In the genomic region with DNA sequence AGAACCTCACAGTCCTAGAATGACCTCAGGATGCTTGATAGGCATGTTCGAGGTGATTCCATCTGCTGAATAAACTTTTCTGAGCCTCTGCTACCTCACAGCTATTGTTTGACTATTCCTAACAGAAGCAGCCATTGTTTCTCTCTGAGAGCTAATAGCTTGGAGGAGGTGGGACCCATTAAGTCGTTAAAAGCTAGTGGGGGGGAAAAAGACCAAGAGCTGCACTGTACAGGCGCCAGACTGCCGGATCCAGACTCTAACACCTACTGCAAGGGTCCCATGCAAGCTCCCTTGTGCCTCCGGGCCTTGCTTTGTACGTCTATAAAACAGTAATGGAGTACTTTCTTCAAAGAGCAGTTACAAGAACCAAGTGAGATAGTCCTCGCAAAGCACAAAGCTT, we compare ENCODE assay signal across 17 mouse cellular contexts.
A peak's percentile ranks its signal among the peaks of the same experiment; 100 is the strongest.
DNase-seq lines count a peak whose midpoint lies in the region; ATAC-seq and TF ChIP-seq lines count a peak whose summit lies in the region.
"Had no signal": no experiment of that assay in that cellular context is flagged by ENCODE, and none has a peak within 500 bp of the region (broad histone marks: within the 10 kb centered on the region; RNA-seq: fewer than 3 reads in every experiment).

No protein-coding gene starts in this region.

- no peaks in the 10 kb centered on the region for H3K27me3 ChIP-seq in embryonic facial prominence, embryonic 11.5 days (ENCODE audit: control insufficient read depth, insufficient read depth, low read length)
- H3K27me3 ChIP-seq in embryonic facial prominence, embryonic 10.5 days (replicated peaks; ENCODE audit: low read depth, poor library complexity, severe bottlenecking) = peaks cover 23% of the 10 kb centered on the region
- H3K27me3 ChIP-seq in forebrain, postnatal 0 days (ENCODE audit: insufficient read depth, low read length) = no peaks in the 10 kb centered on the region
- H3K27me3 ChIP-seq in neural tube, embryonic 15.5 days (replicated peaks) = no peaks in the 10 kb centered on the region
- peaks cover 7% of the 10 kb centered on the region for H3K27me3 ChIP-seq in hindbrain, embryonic 14.5 days (ENCODE audit: control insufficient read depth, insufficient read depth, low read length)

- 0 out of 2 replicates have a peak, but pooled peaks have one; percentile 29 for ATAC-seq in embryonic facial prominence, embryonic 11.5 days (replicated peaks; ENCODE audit: insufficient number of reproducible peaks, low FRiP score, low TSS enrichment, low read depth)
- ATAC-seq in forebrain, postnatal 0 days = peak; percentile 36; the same call in 1 of the 2 replicates
- no peak for ATAC-seq in neural tube, embryonic 15.5 days (ENCODE audit: low FRiP score)
- no peak for ATAC-seq in hindbrain, embryonic 14.5 days (ENCODE audit: low FRiP score)
- ATAC-seq: liver, postnatal 0 days had no signal

- H3K27ac ChIP-seq in embryonic facial prominence, embryonic 11.5 days (replicated peaks; ENCODE audit: low read depth, low read length) = no peak overlapping the region
- no peak overlapping the region for H3K27ac ChIP-seq in embryonic facial prominence, embryonic 10.5 days (replicated peaks)
- no peak overlapping the region for H3K27ac ChIP-seq in ES-E14 (ENCODE audit: insufficient read depth, low read depth, low read length, poor library complexity, severe bottlenecking)
- H3K27ac ChIP-seq in forebrain, postnatal 0 days (ENCODE audit: low read depth, low read length) = no peak overlapping the region
- peak overlapping the region; percentile 52 for H3K27ac ChIP-seq in neural tube, embryonic 15.5 days (replicated peaks)
- no peak overlapping the region for H3K27ac ChIP-seq in hindbrain, embryonic 14.5 days
- H3K27ac ChIP-seq: macrophage had no signal

- no peak for TF ChIP-seq CTCF in forebrain, postnatal 0 days (IDR thresholded peaks at IDR 0.05; ENCODE audit: low read depth)

- H3K9ac ChIP-seq in embryonic facial prominence, embryonic 11.5 days (replicated peaks; ENCODE audit: low read length) = no peak overlapping the region
- no peak overlapping the region for H3K9ac ChIP-seq in ES-E14 (ENCODE audit: insufficient read depth, low read depth, low read length, poor library complexity, severe bottlenecking)
- no peak overlapping the region for H3K9ac ChIP-seq in forebrain, postnatal 0 days
- no peak overlapping the region for H3K9ac ChIP-seq in neural tube, embryonic 15.5 days (replicated peaks)
- no peak overlapping the region for H3K9ac ChIP-seq in hindbrain, embryonic 14.5 days
- H3K9ac ChIP-seq: liver, postnatal 0 days had no signal

- H3K36me3 ChIP-seq in embryonic facial prominence, embryonic 11.5 days (replicated peaks; ENCODE audit: control insufficient read depth, insufficient read depth, low read depth, low read length) = no peaks in the 10 kb centered on the region
- no peaks in the 10 kb centered on the region for H3K36me3 ChIP-seq in embryonic facial prominence, embryonic 10.5 days (replicated peaks)
- H3K36me3 ChIP-seq in ES-E14 (ENCODE audit: control insufficient read depth, insufficient read depth, low read length, poor library complexity, severe bottlenecking) = no peaks in the 10 kb centered on the region
- no peaks in the 10 kb centered on the region for H3K36me3 ChIP-seq in forebrain, postnatal 0 days (ENCODE audit: insufficient read depth)
- no peaks in the 10 kb centered on the region for H3K36me3 ChIP-seq in neural tube, embryonic 15.5 days
- no peaks in the 10 kb centered on the region for H3K36me3 ChIP-seq in hindbrain, embryonic 14.5 days (replicated peaks; ENCODE audit: control insufficient read depth, insufficient read depth)

- no peaks in the 10 kb centered on the region for H3K4me1 ChIP-seq in embryonic facial prominence, embryonic 11.5 days (ENCODE audit: control insufficient read depth, insufficient read depth, low read length)
- H3K4me1 ChIP-seq in embryonic facial prominence, embryonic 10.5 days = peaks cover 10% of the 10 kb centered on the region
- H3K4me1 ChIP-seq in ES-E14 (ENCODE audit: control insufficient read depth in 2 of 2, insufficient read depth in 2 of 2, low read length in 2 of 2, poor library complexity in 1 of 2) = no peaks in the 10 kb centered on the region; a peak in 1 of 4 replicates
- no peaks in the 10 kb centered on the region for H3K4me1 ChIP-seq in forebrain, postnatal 0 days (ENCODE audit: insufficient read depth)
- H3K4me1 ChIP-seq in neural tube, embryonic 15.5 days = peaks cover 8% of the 10 kb centered on the region; the same call in 1 of the 2 replicates
- H3K4me1 ChIP-seq in hindbrain, embryonic 14.5 days (replicated peaks; ENCODE audit: control insufficient read depth, insufficient read depth, low read length) = no peaks in the 10 kb centered on the region

- in situ Hi-C loops in ES-E14 (cut with MboI; ENCODE audit: low sequenced_read_pairs in 2 of 2, unreplicated experiment in 2 of 2) = loop anchor here in 1 of 2 experiments (25.0 kb wide), 1 partner anchor 335 kb away; no protein-coding TSS in a partner anchor

- no peak overlapping the region for H3K4me3 ChIP-seq in embryonic facial prominence, embryonic 11.5 days (ENCODE audit: low read depth, low read length)
- H3K4me3 ChIP-seq in embryonic facial prominence, embryonic 10.5 days = no peak overlapping the region
- no peak overlapping the region for H3K4me3 ChIP-seq in ES-E14 (ENCODE audit: insufficient read depth in 1 of 2, low read depth in 1 of 2, low read length in 2 of 2, poor library complexity in 1 of 2, severe bottlenecking in 1 of 2)
- H3K4me3 ChIP-seq in forebrain, postnatal 0 days (ENCODE audit: low read depth, low read length) = no peak overlapping the region
- no peak overlapping the region for H3K4me3 ChIP-seq in neural tube, embryonic 15.5 days (replicated peaks)
- no peak overlapping the region for H3K4me3 ChIP-seq in hindbrain, embryonic 14.5 days (replicated peaks; ENCODE audit: low read length)

- DNase-seq in embryonic facial prominence, embryonic 11.5 days (ENCODE audit: low spot score) = no peak
- DNase-seq in embryonic facial prominence, embryonic 10.5 days (ENCODE audit: low spot score) = no peak
- peak; percentile 51 for DNase-seq in ES-E14 (ENCODE audit: low read depth, low spot score)
- DNase-seq in forebrain, postnatal 0 days = no peak
- no peak for DNase-seq in hindbrain, embryonic 14.5 days (ENCODE audit: low spot score)
- DNase-seq in frontal cortex, adult 2 months (ENCODE audit: extremely low spot score in 1 of 2, low spot score in 1 of 2) = no peak
- no peak for DNase-seq in right cerebral cortex, postnatal 14 days
- DNase-seq: adrenal gland, postnatal 10 days; gastrocnemius, postnatal 10 days; heart, postnatal 36 days; kidney, postnatal 10 days; layer of hippocampus, adult 9-11 months; liver, postnatal 0 days; thymus, postnatal 14 days had no signal

- 37% methylated on average over 7 of the region's 7 CpGs for WGBS in embryonic facial prominence, embryonic 11.5 days
- WGBS in embryonic facial prominence, embryonic 10.5 days = 41% methylated on average over 7 of the region's 7 CpGs
- WGBS in forebrain, postnatal 0 days = 26% methylated on average over 7 of the region's 7 CpGs
- WGBS in neural tube, embryonic 15.5 days = 12% methylated on average over 7 of the region's 7 CpGs
- 51% methylated on average over 7 of the region's 7 CpGs for WGBS in hindbrain, embryonic 14.5 days

- H3K9me3 ChIP-seq in embryonic facial prominence, embryonic 11.5 days (replicated peaks; ENCODE audit: control insufficient read depth, low read length) = no peaks in the 10 kb centered on the region
- no peaks in the 10 kb centered on the region for H3K9me3 ChIP-seq in embryonic facial prominence, embryonic 10.5 days
- no peaks in the 10 kb centered on the region for H3K9me3 ChIP-seq in ES-E14 (ENCODE audit: control insufficient read depth, insufficient read depth, low read depth, low read length)
- H3K9me3 ChIP-seq in forebrain, postnatal 0 days (ENCODE audit: low read length) = no peaks in the 10 kb centered on the region
- H3K9me3 ChIP-seq in neural tube, embryonic 15.5 days (replicated peaks) = no peaks in the 10 kb centered on the region
- H3K9me3 ChIP-seq in hindbrain, embryonic 14.5 days (ENCODE audit: control insufficient read depth, low read length) = no peaks in the 10 kb centered on the region

- H3K4me2 ChIP-seq in embryonic facial prominence, embryonic 11.5 days (ENCODE audit: low read depth, low read length) = no peak overlapping the region
- H3K4me2 ChIP-seq in forebrain, postnatal 0 days (ENCODE audit: low read depth) = no peak overlapping the region
- H3K4me2 ChIP-seq in neural tube, embryonic 15.5 days = no peak overlapping the region
- no peak overlapping the region for H3K4me2 ChIP-seq in hindbrain, embryonic 14.5 days (replicated peaks)
- H3K4me2 ChIP-seq: heart, embryonic 11.5 days had no signal

TF ChIP-seq in ES-E14, 5 proteins besides CTCF, POLR2A, EP300 and RAD21:
- TF ChIP-seq MAFK (IDR thresholded peaks at IDR 0.05; ENCODE audit: insufficient read depth, low read depth, low read length) (no peak), ZNF384 (IDR thresholded peaks at IDR 0.05; ENCODE audit: low read depth, low read length) (no peak), HCFC1 (IDR thresholded peaks at IDR 0.05; ENCODE audit: borderline replicate concordance, insufficient read depth, low read length) (no peak), ZC3H11A (IDR thresholded peaks at IDR 0.05; ENCODE audit: borderline replicate concordance, low read depth, low read length) (no peak), CHD2 (IDR thresholded peaks at IDR 0.05; ENCODE audit: low read depth, low read length) (no peak)

Comparison
In these comparisons a context has a peak if more than half of its experiments do, and no peak if none do; other contexts are left out.
1. ATAC-seq: peak in embryonic facial prominence, embryonic 11.5 days (single experiment) and forebrain, postnatal 0 days (single experiment); none in neural tube, embryonic 15.5 days (single experiment) and hindbrain, embryonic 14.5 days (single experiment).